Mouse (Mus musculus) liver, postnatal 0 days (tissue): ENCODE data around the gene Dnajb13.

Source experiments
- CTCF ChIP-seq: sonication (generic); IDR thresholded peaks from 2 replicates; pipeline ENCODE4 v1.5.1; 2016; ENCODE audit warnings: antibody characterized with exemption, low read depth
- EP300 ChIP-seq: IDR thresholded peaks from 2 replicates; pipeline ENCODE4 v1.6.1; 2016; ENCODE audit warnings: antibody characterized with exemption, low read depth, mild to moderate bottlenecking

- TF ChIP-seq CTCF (no peak), EP300 (no peak)
Observed at GRCm38 (mm10) chr7:100471407-100471797, 43.4 kb downstream of the Dnajb13 start.
